22 mouse cellular contexts compared by ENCODE assay signal in the genomic region with DNA sequence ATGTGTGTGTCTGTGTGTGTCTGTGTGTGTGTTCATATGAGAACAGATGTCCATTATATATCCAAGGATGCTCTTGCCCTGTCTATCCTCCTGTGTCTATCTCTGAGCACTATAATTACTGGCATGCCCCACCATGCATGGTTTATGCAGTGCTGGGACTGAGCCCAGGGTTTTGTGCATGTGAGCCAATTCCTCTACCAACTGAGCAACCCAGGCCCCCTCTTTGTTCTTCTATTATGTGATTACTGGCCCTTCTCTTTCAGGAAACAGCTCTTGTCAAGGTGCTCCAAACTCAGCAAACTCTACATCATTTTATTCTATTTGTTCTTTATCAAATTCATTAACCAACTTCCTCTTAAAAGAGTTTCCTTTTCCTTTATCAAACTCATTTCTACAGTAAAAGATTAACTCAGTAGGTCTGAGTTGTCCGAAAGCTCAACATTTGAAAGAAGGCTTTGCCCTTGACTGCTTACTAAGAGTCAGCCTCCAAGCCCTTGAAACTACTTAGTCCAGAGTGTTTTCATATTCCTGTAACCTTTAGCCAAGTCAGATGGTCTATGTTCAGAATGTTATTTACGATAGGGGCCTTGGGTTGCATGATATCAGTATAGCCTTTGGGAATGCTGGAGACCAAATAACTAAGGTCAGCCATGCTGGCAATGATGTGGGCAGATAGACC. TPM values are rescaled to one million over a fixed set of nuclear protein-coding genes. Genes with fewer than 3 reads are reported as not detected.
DNase-seq lines count a peak whose midpoint lies in the region; TF ChIP-seq lines count a peak whose summit lies in the region.
"Had no signal": no experiment of that assay in that cellular context is flagged by ENCODE, and none has a peak within 500 bp of the region (broad histone marks: within the 10 kb centered on the region; RNA-seq: fewer than 3 reads in every experiment).

No protein-coding gene starts in this region.

- no peaks in the 10 kb centered on the region for H3K4me1 ChIP-seq in thymus, adult 2 months (replicated peaks; ENCODE audit: control insufficient read depth, insufficient read depth, low read length)
- H3K4me1 ChIP-seq: embryonic facial prominence, embryonic 13.5 days; hindbrain, embryonic 12.5 days; megakaryocyte, embryonic 14.5 days; neural tube, embryonic 13.5 days had no signal

- no peak for TF ChIP-seq POLR2A in thymus, adult 2 months (IDR thresholded peaks at IDR 0.05; ENCODE audit: control insufficient read depth, extremely low read depth, insufficient read depth, low read length, poor library complexity)

- H3K36me3 ChIP-seq in thymus, adult 2 months (ENCODE audit: control insufficient read depth, insufficient read depth, low read length): no peaks in the 10 kb centered on the region
- H3K36me3 ChIP-seq: embryonic facial prominence, embryonic 13.5 days; hindbrain, embryonic 12.5 days; neural tube, embryonic 13.5 days had no signal

- intact Hi-C loops in left cerebral cortex, postnatal 4 days (cut with DNase I): no loop called here
- intact Hi-C loops in left cerebral cortex, adult 2 months (cut with DNase I): no loop called here
- intact Hi-C loops in heart, postnatal 36 days (cut with DNase I): no loop called here

- WGBS in thymus, adult 2 months: 96% methylated on average over 2 of the region's 2 CpGs

- TF ChIP-seq CTCF in left cerebral cortex, adult 2 months (IDR thresholded peaks at IDR 0.05): no peak
- no peak for TF ChIP-seq CTCF in thymus, adult 2 months (IDR thresholded peaks at IDR 0.05; ENCODE audit: borderline replicate concordance, control insufficient read depth, extremely low read depth, insufficient read depth, low read length, poor library complexity)

- no peak overlapping the region for H3K27ac ChIP-seq in left cerebral cortex, adult 2 months
- H3K27ac ChIP-seq in thymus, adult 2 months (ENCODE audit: control insufficient read depth, insufficient read depth, low read length): no peak overlapping the region
- H3K27ac ChIP-seq: embryonic facial prominence, embryonic 13.5 days; hindbrain, embryonic 12.5 days; kidney, postnatal 0 days; layer of hippocampus, adult 2 months; neural tube, embryonic 13.5 days had no signal

- no peak overlapping the region for H3K4me3 ChIP-seq in left cerebral cortex, adult 2 months
- no peak overlapping the region for H3K4me3 ChIP-seq in thymus, adult 2 months (ENCODE audit: control insufficient read depth, insufficient read depth, low read length)
- H3K4me3 ChIP-seq: embryonic facial prominence, embryonic 13.5 days; hindbrain, embryonic 12.5 days; layer of hippocampus, adult 2 months; megakaryocyte, embryonic 14.5 days; neural tube, embryonic 13.5 days had no signal

- H3K27me3 ChIP-seq in thymus, adult 2 months (ENCODE audit: control insufficient read depth, insufficient read depth, low read length): no peaks in the 10 kb centered on the region

- peak; percentile 31 for DNase-seq in adrenal gland, adult 2 months
- DNase-seq in adrenal gland, adult 8-10 months: no peak
- DNase-seq in left cerebral cortex, postnatal 4 days: peak; percentile 12
- DNase-seq in left cerebral cortex, adult 2 months (ENCODE audit: extremely low spot score in 1 of 2, low spot score in 2 of 2): no peak
- peak; percentile 5 for DNase-seq in lung, postnatal 10 days
- no peak for DNase-seq in layer of hippocampus, postnatal 14 days (ENCODE audit: low spot score in 2 of 2)
- DNase-seq in thymus, adult 2 months: no peak
- no peak for DNase-seq in heart, postnatal 36 days
- DNase-seq: cerebellum, adult 9-10 months; heart, postnatal 10 days; liver; midbrain, embryonic 14.5 days; right cerebral cortex, postnatal 14 days; spleen, adult 18-20 months; thymus, postnatal 14 days had no signal

RNA-seq across cellular contexts. Expression of a gene that starts 7.4 kb away (rescaled TPM):
- 1 to 10 TPM; 2.9 to 4.7 TPM for total RNA-seq in adrenal gland, adult 2 months (2021)
- polyA plus RNA-seq in adrenal gland, adult 2 months (2012; rRNA removed): 0.84 and 1.0 TPM in 2 replicates
- total RNA-seq in adrenal gland, adult 8-10 months (2022): 1 to 10 TPM; 5.9 to 8.4 (median 6.9) TPM
- total RNA-seq in left cerebral cortex, postnatal 4 days (2021): 1 to 10 TPM; 2.7 to 3.9 TPM
- 1 to 10 TPM; 1.4 to 2.9 TPM for total RNA-seq in left cerebral cortex, adult 2 months (2021)
- 1 to 10 TPM; 2.0 to 2.1 TPM for total RNA-seq in layer of hippocampus, postnatal 14 days (2021)
- polyA plus RNA-seq in thymus, adult 2 months (2012; rRNA removed): 2.0 and 2.7 TPM in 2 replicates
- 1 to 10 TPM; 2.4 to 3.6 TPM for total RNA-seq in heart, postnatal 36 days (2021)

RNA-seq across cellular contexts. Expression of a gene that starts 46.1 kb away (rescaled TPM):
- total RNA-seq in adrenal gland, adult 2 months (2021): 10 to 100 TPM; 47.3 to 49.9 TPM
- 1.7 and 1.8 TPM in 2 replicates for polyA plus RNA-seq in adrenal gland, adult 2 months (2012; rRNA removed)
- 10 to 100 TPM; 46.6 to 53.7 (median 49.2) TPM for total RNA-seq in adrenal gland, adult 8-10 months (2022)
- 10 to 100 TPM; 36.7 to 38.6 TPM for total RNA-seq in left cerebral cortex, postnatal 4 days (2021)
- total RNA-seq in left cerebral cortex, adult 2 months (2021): 10 to 100 TPM; 30.7 to 34.0 TPM
- total RNA-seq in layer of hippocampus, postnatal 14 days (2021): 10 to 100 TPM; 33.5 to 35.2 TPM
- 3.5 and 4.5 TPM in 2 replicates for polyA plus RNA-seq in thymus, adult 2 months (2012; rRNA removed)
- total RNA-seq in heart, postnatal 36 days (2021): 10 to 100 TPM; 24.3 to 33.7 TPM

RNA-seq across cellular contexts. Expression of a gene that starts 59.7 kb away (rescaled TPM):
- 10 to 100 TPM; 20.4 to 26.0 TPM for total RNA-seq in adrenal gland, adult 2 months (2021)
- 2.1 and 4.0 TPM in 2 replicates for polyA plus RNA-seq in adrenal gland, adult 2 months (2012; rRNA removed)
- total RNA-seq in adrenal gland, adult 8-10 months (2022): 10 to 100 TPM; 20.7 to 26.4 (median 24.1) TPM
- 1 to 10 TPM; 2.3 to 3.2 TPM for total RNA-seq in left cerebral cortex, postnatal 4 days (2021)
- total RNA-seq in left cerebral cortex, adult 2 months (2021): 1 to 10 TPM; 2.4 to 3.5 TPM
- 1 to 10 TPM; 4.5 to 5.1 TPM for total RNA-seq in layer of hippocampus, postnatal 14 days (2021)
- 0.11 TPM in 1 of 2 replicates, not detected in the other for polyA plus RNA-seq in thymus, adult 2 months (2012; rRNA removed)
- under 1 TPM; 0.39 to 0.41 TPM for total RNA-seq in heart, postnatal 36 days (2021)
- polyA plus RNA-seq: activated CD4-positive, CD25-positive, alpha-beta regulatory T cell, adult 4 months had no signal

Comparison
In these comparisons a context has a peak if more than half of its experiments do, and no peak if none do; other contexts are left out.
1. DNase-seq: peak in adrenal gland, adult 2 months (single experiment), left cerebral cortex, postnatal 4 days (single experiment) and lung, postnatal 10 days (single experiment); none in adrenal gland, adult 8-10 months (single experiment), left cerebral cortex, adult 2 months (0 of 2), layer of hippocampus, postnatal 14 days (0 of 2), thymus, adult 2 months (single experiment) and heart, postnatal 36 days (0 of 2).